Mouse (Mus musculus) embryonic facial prominence, embryonic 13.5 days (tissue): ENCODE measurements at regions not wholly inside any gene's neighbourhood (a gene's known extent, or its start where the extent isn't known, plus 50 kb on each side); places are given as distances from the start of the nearest gene placed in this dataset.

Source experiments
- ATAC-seq: fragments of 200-750 bp; cut with Nextera tagmentation; 2 replicates; pipeline ENCODE4 v1.8.0; 2017; ENCODE audit warnings: low read depth; ENCODE audit not compliant: insufficient number of reproducible peaks, insufficient read depth, low FRiP score, low TSS enrichment
- H3K27ac ChIP-seq: fragments of 300-500 bp; sonication (generic); 2 replicates; pipeline ENCODE4 v1.5.1; 2015; ENCODE audit warnings: moderate library complexity, mild to moderate bottlenecking, inconsistent platforms
- H3K27me3 ChIP-seq: fragments of 300-500 bp; sonication (generic); 2 replicates; pipeline ENCODE4 v1.6.1; 2015; ENCODE audit warnings: mild to moderate bottlenecking, inconsistent platforms
- H3K36me3 ChIP-seq: fragments of 300-500 bp; sonication (generic); 2 replicates; pipeline ENCODE4 v1.6.1; 2015; ENCODE audit warnings: mild to moderate bottlenecking, inconsistent platforms
- H3K4me1 ChIP-seq: fragments of 300-500 bp; sonication (generic); 2 replicates; pipeline ENCODE4 v1.6.1; 2015; ENCODE audit warnings: inconsistent platforms
- H3K4me2 ChIP-seq: fragments of 300-500 bp; sonication (generic); 2 replicates; pipeline ENCODE4 v1.6.1; 2015; ENCODE audit warnings: moderate library complexity, mild to moderate bottlenecking, inconsistent platforms
- H3K4me3 ChIP-seq: fragments of 300-500 bp; sonication (generic); 2 replicates; pipeline ENCODE4 v1.5.1; 2015; ENCODE audit warnings: mild to moderate bottlenecking, inconsistent platforms
- H3K9ac ChIP-seq: fragments of 300-500 bp; sonication (generic); 2 replicates; pipeline ENCODE4 v1.6.1; 2015; ENCODE audit warnings: mild to moderate bottlenecking, inconsistent platforms
- H3K9me3 ChIP-seq: fragments of 300-500 bp; sonication (generic); 2 replicates; pipeline ENCODE4 v1.6.1; 2016; ENCODE audit warnings: inconsistent platforms
- WGBS: fragments of 180-500 bp; shearing (Covaris S2); methylation state at CpG from one replicate; pipeline ENCODE4 v1.1.7; 2015; ENCODE audit warnings: mixed read lengths; 5-methylcytosine and 5-hydroxymethylcytosine counted together

- peaks cover 8% of the 10 kb centered on the region; the same call in 1 of the 2 replicates for H3K4me1 ChIP-seq
- H3K9ac ChIP-seq: no peak overlapping the region
- H3K9me3 ChIP-seq: no peaks in the 10 kb centered on the region
- no peak overlapping the region for H3K4me2 ChIP-seq
- WGBS: 75% methylated on average over 3 of the region's 3 CpGs
- H3K4me3 ChIP-seq: no peak overlapping the region
- H3K27ac ChIP-seq: no peak overlapping the region
- no peak for ATAC-seq
- H3K36me3 ChIP-seq: no peaks in the 10 kb centered on the region
- no peaks in the 10 kb centered on the region for H3K27me3 ChIP-seq
These were observed 122.4 kb upstream of the Jade1 start for GRCm38 (mm10) chr3:41433106-41433505.

GRCm38 (mm10) chr3:41432376-41432775 lies 123.2 kb upstream of the Jade1 start:
- no peak for ATAC-seq
- Histone ChIP-seq H3K9ac (no peak overlapping the region), H3K4me1 (peaks cover 8% of the 10 kb centered on the region; the same call in 1 of the 2 replicates), H3K4me3 (no peak overlapping the region), H3K36me3 (no peaks in the 10 kb centered on the region), H3K9me3 (no peaks in the 10 kb centered on the region), H3K27me3 (no peaks in the 10 kb centered on the region), H3K27ac (no peak overlapping the region), H3K4me2 (no peak overlapping the region)
- 75% methylated on average over 5 of the region's 5 CpGs for WGBS

- H3K27ac ChIP-seq: peak overlapping the region; percentile 39; the same call in 1 of the 2 replicates
- ATAC-seq: no peak
- peaks cover 8% of the 10 kb centered on the region; the same call in 1 of the 2 replicates for H3K4me1 ChIP-seq
- no peak overlapping the region for H3K9ac ChIP-seq
- no peaks in the 10 kb centered on the region for H3K9me3 ChIP-seq
- no peak overlapping the region for H3K4me3 ChIP-seq
- 26% methylated on average over 3 of the region's 3 CpGs for WGBS
- H3K36me3 ChIP-seq: no peaks in the 10 kb centered on the region
- H3K27me3 ChIP-seq: no peaks in the 10 kb centered on the region
- H3K4me2 ChIP-seq: no peak overlapping the region
These were observed 125.3 kb upstream of the Jade1 start for GRCm38 (mm10) chr3:41430191-41430590.

GRCm38 (mm10) chr3:41426946-41427345 lies 128.6 kb upstream of the Jade1 start:
- 67% methylated on average over 3 of the region's 3 CpGs for WGBS
- Histone ChIP-seq H3K4me1 (peaks cover 24% of the 10 kb centered on the region), H3K27ac (no peak overlapping the region)

GRCm38 (mm10) chr3:41425863-41426262 lies 129.7 kb upstream of the Jade1 start:
- no peak overlapping the region for H3K4me3 ChIP-seq
- H3K4me1 ChIP-seq: peaks cover 24% of the 10 kb centered on the region
- no peaks in the 10 kb centered on the region for H3K27me3 ChIP-seq
- H3K36me3 ChIP-seq: no peaks in the 10 kb centered on the region
- H3K9me3 ChIP-seq: no peaks in the 10 kb centered on the region
- no peak overlapping the region for H3K9ac ChIP-seq
- ATAC-seq: no peak
- WGBS: 80% methylated on average over 8 of the region's 8 CpGs
- no peak overlapping the region for H3K27ac ChIP-seq
- no peak overlapping the region for H3K4me2 ChIP-seq

More at GRCm38 (mm10) chr3:41426946-41427345, 128.6 kb upstream of the Jade1 start:
- Histone ChIP-seq H3K4me3 (no peak overlapping the region), H3K9ac (no peak overlapping the region), H3K27me3 (no peaks in the 10 kb centered on the region), H3K36me3 (no peaks in the 10 kb centered on the region), H3K4me2 (no peak overlapping the region), H3K9me3 (no peaks in the 10 kb centered on the region)
- no peak for ATAC-seq

GRCm38 (mm10) chr3:41424142-41424939 lies 131.2 kb upstream of the Jade1 start:
- no peaks in the 10 kb centered on the region for H3K36me3 ChIP-seq
- H3K27ac ChIP-seq: no peak overlapping the region
- WGBS: 23% methylated on average over 10 of the region's 10 CpGs
- no peak overlapping the region for H3K4me2 ChIP-seq
- H3K27me3 ChIP-seq: no peaks in the 10 kb centered on the region
- no peak overlapping the region for H3K4me3 ChIP-seq
- peaks cover 17% of the 10 kb centered on the region for H3K4me1 ChIP-seq
- ATAC-seq: peak; percentile 52; the same call in 1 of the 2 replicates
- H3K9me3 ChIP-seq: no peaks in the 10 kb centered on the region
- H3K9ac ChIP-seq: no peak overlapping the region

- no peak for ATAC-seq
- no peaks in the 10 kb centered on the region; the same call in 1 of the 2 replicates for H3K27me3 ChIP-seq
These were observed 131.9 kb upstream of the Jade1 start for GRCm38 (mm10) chr3:41423630-41424029.

GRCm38 (mm10) chr3:41422615-41423579 lies 132.6 kb upstream of the Jade1 start:
- ATAC-seq: no peak
- H3K27ac ChIP-seq: no peak overlapping the region
- no peak overlapping the region for H3K9ac ChIP-seq
- 28% methylated on average over 14 of the region's 14 CpGs for WGBS
- no peaks in the 10 kb centered on the region for H3K36me3 ChIP-seq
- H3K27me3 ChIP-seq: no peaks in the 10 kb centered on the region; the same call in 1 of the 2 replicates
- H3K9me3 ChIP-seq: no peaks in the 10 kb centered on the region
- no peak overlapping the region for H3K4me2 ChIP-seq
- no peak overlapping the region for H3K4me3 ChIP-seq
- peaks cover 17% of the 10 kb centered on the region for H3K4me1 ChIP-seq

More at GRCm38 (mm10) chr3:41423630-41424029, 131.9 kb upstream of the Jade1 start:
- Histone ChIP-seq H3K4me3 (no peak overlapping the region), H3K9ac (no peak overlapping the region), H3K4me1 (peaks cover 17% of the 10 kb centered on the region), H3K4me2 (no peak overlapping the region), H3K36me3 (no peaks in the 10 kb centered on the region), H3K27ac (no peak overlapping the region), H3K9me3 (no peaks in the 10 kb centered on the region)
- 67% methylated on average over 5 of the region's 5 CpGs for WGBS

- no peak overlapping the region for H3K9ac ChIP-seq
- no peak for ATAC-seq
- no peak overlapping the region for H3K4me3 ChIP-seq
- H3K27ac ChIP-seq: no peak overlapping the region
- no peaks in the 10 kb centered on the region for H3K9me3 ChIP-seq
- H3K4me1 ChIP-seq: peaks cover 9% of the 10 kb centered on the region; the same call in 1 of the 2 replicates
- H3K27me3 ChIP-seq: no peaks in the 10 kb centered on the region
- 88% methylated on average over 1 of the region's 1 CpGs for WGBS
- no peak overlapping the region for H3K4me2 ChIP-seq
- no peaks in the 10 kb centered on the region for H3K36me3 ChIP-seq
These were observed 141.8 kb upstream of the Jade1 start for GRCm38 (mm10) chr3:41413771-41414170.

- H3K4me2 ChIP-seq: no peak overlapping the region
- no peak for ATAC-seq
- H3K9ac ChIP-seq: no peak overlapping the region
- no peak overlapping the region for H3K27ac ChIP-seq
- H3K36me3 ChIP-seq: no peaks in the 10 kb centered on the region
- peaks cover 15% of the 10 kb centered on the region; the same call in 1 of the 2 replicates for H3K4me1 ChIP-seq
- no peak overlapping the region for H3K4me3 ChIP-seq
- no peaks in the 10 kb centered on the region for H3K9me3 ChIP-seq
- no peaks in the 10 kb centered on the region for H3K27me3 ChIP-seq
- WGBS: 55% methylated on average over 2 of the region's 2 CpGs
These were observed 142.8 kb upstream of the Jade1 start for GRCm38 (mm10) chr3:41412698-41413097.
